Mouse (Mus musculus): ENCODE measurements around the gene Pls3.

- TF ChIP-seq CTCF (IDR thresholded peaks at IDR 0.05) (no peak), EP300 (IDR thresholded peaks at IDR 0.05; ENCODE audit: insufficient read depth, low read depth, low read length) (no peak), POLR2A (IDR thresholded peaks at IDR 0.05; ENCODE audit: insufficient read depth, low read depth, low read length) (no peak)
These were observed 40.1 kb downstream of the Pls3 start for GRCm38 (mm10) chrX:75834836-75835235.
